Mouse (Mus musculus) T-helper 17 cell (primary cell): ENCODE results near the gene Hdac7.

Experiments
- in situ Hi-C, 2 experiments: fragments of 300-600 bp; cut with MboI, MseI; formaldehyde crosslinking; loops; 1 replicate in 1 of 2; 2 replicates in 1 of 2; pipeline ENCODE4 v1.15.1; 2025; ENCODE audit warnings: high pct_unique_total_duplicates in 2 of 2

The Hdac7 gene

GRCm38 (mm10) chr15:97844037-97845034 lies at the start of gene Hdac7:
Hdac7 (minus strand) TSS chr15:97844502.
- in situ Hi-C loops, result loop anchor here (10.0 kb wide), 2 partner anchors 50 to 480 kb away; no protein-coding TSS in a partner anchor

GRCm38 (mm10) chr15:97892506-97892905 lies 48.2 kb upstream of the Hdac7 start:
- in situ Hi-C loops, result no loop called here

- in situ Hi-C loops, result no loop called here
These were observed 46.1 kb upstream of the Hdac7 start for GRCm38 (mm10) chr15:97890450-97890849.

- in situ Hi-C loops, result no loop called here
These were observed 45.7 kb upstream of the Hdac7 start for GRCm38 (mm10) chr15:97890017-97890416.

GRCm38 (mm10) chr15:97887541-97888016 lies 43.3 kb upstream of the Hdac7 start:
- in situ Hi-C loops, result no loop called here

GRCm38 (mm10) chr15:97881423-97881822 lies 37.1 kb upstream of the Hdac7 start:
- in situ Hi-C loops, result no loop called here

- in situ Hi-C loops, result no loop called here
These were observed 36.1 kb upstream of the Hdac7 start for GRCm38 (mm10) chr15:97880441-97880840.

- in situ Hi-C loops, result loop anchor here in 1 of 2 experiments (10.0 kb wide), 1 partner anchor 364 kb away; no protein-coding TSS in a partner anchor
These were observed 34.5 kb upstream of the Hdac7 start for GRCm38 (mm10) chr15:97878696-97879328.

GRCm38 (mm10) chr15:97875784-97876183 lies 31.5 kb upstream of the Hdac7 start:
- in situ Hi-C loops, result loop anchor here in 1 of 2 experiments (10.0 kb wide), 1 partner anchor 361 kb away; no protein-coding TSS in a partner anchor

GRCm38 (mm10) chr15:97873717-97874116 lies 29.4 kb upstream of the Hdac7 start:
- in situ Hi-C loops, result loop anchor here in 1 of 2 experiments (10.0 kb wide), 1 partner anchor 359 kb away; no protein-coding TSS in a partner anchor

GRCm38 (mm10) chr15:97872161-97872560 lies 27.9 kb upstream of the Hdac7 start:
- in situ Hi-C loops, result loop anchor here in 1 of 2 experiments (10.0 kb wide), 1 partner anchor 357 kb away; no protein-coding TSS in a partner anchor

GRCm38 (mm10) chr15:97871055-97872030 lies 27.0 kb upstream of the Hdac7 start:
- in situ Hi-C loops, result loop anchor here in 1 of 2 experiments (10.0 kb wide), 1 partner anchor 357 kb away; no protein-coding TSS in a partner anchor

GRCm38 (mm10) chr15:97870116-97870515 lies 25.8 kb upstream of the Hdac7 start:
- in situ Hi-C loops, result loop anchor here in 1 of 2 experiments (10.0 kb wide), 1 partner anchor 355 kb away; no protein-coding TSS in a partner anchor

GRCm38 (mm10) chr15:97868985-97869384 lies 24.7 kb upstream of the Hdac7 start:
- in situ Hi-C loops, result loop anchor here in 1 of 2 experiments (5.0 kb wide), 1 partner anchor 73 kb away; no protein-coding TSS in a partner anchor

GRCm38 (mm10) chr15:97865988-97866387 lies 21.7 kb upstream of the Hdac7 start:
- in situ Hi-C loops, result loop anchor here in 1 of 2 experiments (5.0 kb wide), 1 partner anchor 76 kb away; no protein-coding TSS in a partner anchor

- in situ Hi-C loops, result loop anchor here in 1 of 2 experiments (5.0 kb wide), 1 partner anchor 77 kb away; no protein-coding TSS in a partner anchor
These were observed 20.9 kb upstream of the Hdac7 start for GRCm38 (mm10) chr15:97865175-97865574.

- in situ Hi-C loops, result loop anchor here (5.0 kb wide), 2 partner anchors 78 to 83 kb away; no protein-coding TSS in a partner anchor
These were observed 20.2 kb upstream of the Hdac7 start for GRCm38 (mm10) chr15:97864361-97865045.

- in situ Hi-C loops, result loop anchor here in 1 of 2 experiments (5.0 kb wide), 1 partner anchor 84 kb away; no protein-coding TSS in a partner anchor
These were observed 19.2 kb upstream of the Hdac7 start for GRCm38 (mm10) chr15:97863494-97863881.

- in situ Hi-C loops, result loop anchor here in 1 of 2 experiments (5.0 kb wide), 1 partner anchor 84 kb away; no protein-coding TSS in a partner anchor
These were observed 18.7 kb upstream of the Hdac7 start for GRCm38 (mm10) chr15:97862881-97863493.
